Mouse (Mus musculus) left cerebral cortex, postnatal 10 days (tissue): Measurements from ENCODE around the gene Vmn1r180. TPM values are rescaled to one million over a fixed set of nuclear protein-coding genes. Genes with fewer than 3 reads are reported as not detected.
"Not testable (repeated sequence)": the region's sequence is repeated elsewhere in the genome, so short reads cannot be mapped to it uniquely, and the experiment has no call there.

ENCODE experiments used
- DNase-seq, 2 experiments: peaks; one replicate each; pipeline ENCODE4 v3.0.0; 2021 to 2022; ENCODE audit warnings: low spot score in 2 of 2, mixed read lengths in 1 of 2; ENCODE audit errors: extremely low spot score in 1 of 2
- intact Hi-C: fragments of 180-260 bp; cut with DNase I; formaldehyde crosslinking; loops from one replicate; pipeline ENCODE4 v1.15.1; 2025
- total RNA-seq, 2 experiments: library from RNA; stranded (reverse); gene quantifications; 2 replicates each; pipeline ENCODE4 v1.2.3; 2021

Vmn1r180 gene
- not detected for total RNA-seq

- DNase-seq: no peak
- intact Hi-C loops: no loop called here
Measured at GRCm38 (mm10) chr7:23950332-23950731, at the start of gene Vmn1r180. Gene Vmn1r180 (plus strand): TSS chr7:23950632.

GRCm38 (mm10) chr7:23926678-23927077, 23.8 kb upstream of the Vmn1r180 start, which contains the start of gene Vmn1r179:
Gene Vmn1r179 (plus strand): TSS chr7:23926978.
- intact Hi-C loops: no loop called here
- no peak for DNase-seq

- intact Hi-C loops: not testable (repeated sequence)
- DNase-seq: peak in 1 of 2 experiments; percentile 1
Measured at GRCm38 (mm10) chr7:23968044-23968443, 17.6 kb downstream of the Vmn1r180 start.

- DNase-seq: not testable (repeated sequence)
- intact Hi-C loops: loop anchor here (10.0 kb wide), 1 partner anchor 320 kb away; no protein-coding TSS in a partner anchor
Measured at GRCm38 (mm10) chr7:23974315-23974714, 23.9 kb downstream of the Vmn1r180 start, which contains the start of gene Vmn1r181. Gene Vmn1r181 (plus strand): TSS chr7:23974615.

GRCm38 (mm10) chr7:24001391-24001790, 51.0 kb downstream of the Vmn1r180 start, which contains the start of gene V1rd19:
Gene V1rd19 (plus strand): TSS chr7:24001691.
- intact Hi-C loops: no loop called here
- DNase-seq: no peak

Other genes with a start within 250 kb of the Vmn1r180 start
- gene Vmn1r173, start 249.9 kb upstream of the Vmn1r180 start, total RNA-seq: not detected
- gene Vmn1r174, start 198.4 kb upstream of the Vmn1r180 start, total RNA-seq: not detected
- not detected for gene Vmn1r175, start 140.0 kb upstream of the Vmn1r180 start, total RNA-seq
- gene Vmn1r176, start 113.3 kb upstream of the Vmn1r180 start, total RNA-seq: not detected
- gene Vmn1r177, start 84.2 kb upstream of the Vmn1r180 start, total RNA-seq: not detected
- gene Vmn1r178, start 58.6 kb upstream of the Vmn1r180 start, total RNA-seq: not detected
- gene Vmn1r179, start 23.7 kb upstream of the Vmn1r180 start, total RNA-seq: not detected
- not detected for gene Vmn1r181, start 24.0 kb downstream of the Vmn1r180 start, total RNA-seq
- not detected for gene V1rd19, start 51.1 kb downstream of the Vmn1r180 start, total RNA-seq
- not detected for gene Vmn1r183, start 102.6 kb downstream of the Vmn1r180 start, total RNA-seq
- gene Zfp180, start 131.3 kb downstream of the Vmn1r180 start, total RNA-seq: 10 to 100 TPM; 30.3 to 31.3 TPM
- gene Zfp112, start 161.7 kb downstream of the Vmn1r180 start, total RNA-seq: 1 to 10 TPM; 8.7 to 8.8 TPM
- gene Zfp235, start 183.5 kb downstream of the Vmn1r180 start, total RNA-seq: 10 to 100 TPM; 18.3 to 19.5 TPM
- 1 to 10 TPM; 4.5 to 4.9 TPM for gene Zfp114, start 224.4 kb downstream of the Vmn1r180 start, total RNA-seq